Mouse (Mus musculus) liver, postnatal 0 days (tissue): ENCODE measurements around the gene Nsg2.

ENCODE experiments used
- CTCF ChIP-seq: sonication (generic); IDR thresholded peaks from 2 replicates; pipeline ENCODE4 v1.5.1; 2016; ENCODE audit warnings: antibody characterized with exemption, low read depth
- EP300 ChIP-seq: IDR thresholded peaks from 2 replicates; pipeline ENCODE4 v1.6.1; 2016; ENCODE audit warnings: antibody characterized with exemption, low read depth, mild to moderate bottlenecking

- TF ChIP-seq CTCF (no peak), EP300 (no peak)
These were observed 13.3 kb downstream of the Nsg2 start for GRCm38 (mm10) chr11:32013561-32013960.
